Mouse (Mus musculus) midbrain, embryonic 11.5 days (tissue): ENCODE measurements around the gene Zfp113. TPM values are rescaled to one million over a fixed set of nuclear protein-coding genes. Genes with fewer than 3 reads are reported as not detected.
"Not testable (repeated sequence)": the region's sequence is repeated elsewhere in the genome, so short reads cannot be mapped to it uniquely, and the experiment has no call there.

Experiments
- ATAC-seq: fragments of 200-750 bp; cut with Nextera tagmentation; 2 replicates; pipeline ENCODE4 v1.8.0; 2017; ENCODE audit warnings: moderate TSS enrichment, moderate library complexity; ENCODE audit not compliant: low FRiP score
- DNase-seq: peaks from one replicate; pipeline ENCODE4 v3.0.0; 2015; ENCODE audit warnings: low spot score; ENCODE audit errors: missing footprints
- H3K27ac ChIP-seq: fragments of 300-500 bp; sonication (generic); 2 replicates; pipeline ENCODE4 v1.5.1; 2014; ENCODE audit warnings: low read depth, low read length
- H3K27me3 ChIP-seq: fragments of 300-500 bp; sonication (generic); 2 replicates; pipeline ENCODE4 v1.6.1; 2014; ENCODE audit warnings: mild to moderate bottlenecking, low read length, moderate library complexity, mixed read lengths; ENCODE audit not compliant: control insufficient read depth, insufficient read depth
- H3K36me3 ChIP-seq: fragments of 300-500 bp; sonication (generic); 2 replicates; pipeline ENCODE4 v1.6.1; 2014; ENCODE audit warnings: mild to moderate bottlenecking, low read length, moderate library complexity, mixed read lengths; ENCODE audit not compliant: control insufficient read depth, insufficient read depth
- H3K4me1 ChIP-seq: fragments of 300-500 bp; sonication (generic); 2 replicates; pipeline ENCODE4 v1.6.1; 2014; ENCODE audit warnings: low read length; ENCODE audit not compliant: control insufficient read depth, insufficient read depth
- H3K4me2 ChIP-seq: fragments of 300-500 bp; sonication (generic); 2 replicates; pipeline ENCODE4 v1.6.1; 2014; ENCODE audit warnings: mild to moderate bottlenecking, moderate library complexity
- H3K4me3 ChIP-seq: fragments of 300-500 bp; sonication (generic); 2 replicates; pipeline ENCODE4 v1.5.1; 2014; ENCODE audit warnings: low read depth, low read length
- H3K9ac ChIP-seq: fragments of 300-500 bp; sonication (generic); 2 replicates; pipeline ENCODE4 v1.6.1; 2014; ENCODE audit warnings: low read length
- H3K9me3 ChIP-seq: fragments of 300-500 bp; sonication (generic); 2 replicates; pipeline ENCODE4 v1.6.1; 2016; ENCODE audit warnings: low read length; ENCODE audit not compliant: control insufficient read depth
- WGBS: fragments of 180-500 bp; shearing (Covaris S2); extraction: QIAGEN DNeasy Blood & Tissue Kit; methylation state at CpG from one replicate; pipeline ENCODE4 v1.1.7; 2014; 5-methylcytosine and 5-hydroxymethylcytosine counted together
- microRNA counts: library from miRNA; unstranded; fragments of <30 nt; microRNA quantifications from one replicate; lab custom pipeline; 2015
- microRNA-seq: library from miRNA; unstranded; fragments of <30 nt; microRNA quantifications from one replicate; pipeline ENCODE4, GENCODE M21; 2017
- polyA plus RNA-seq: library from polyadenylated mRNA; unstranded; fragments of >200 nt; fragmentation: Nextera tagmentation; extraction: Ambion mirVana; gene quantifications from 2 replicates; pipeline ENCODE4 v1.2.1, GENCODE M21; 2014

Gene Zfp113
- polyA plus RNA-seq, 1 experiment from 2014 or later: 27.4 TPM

DNA sequence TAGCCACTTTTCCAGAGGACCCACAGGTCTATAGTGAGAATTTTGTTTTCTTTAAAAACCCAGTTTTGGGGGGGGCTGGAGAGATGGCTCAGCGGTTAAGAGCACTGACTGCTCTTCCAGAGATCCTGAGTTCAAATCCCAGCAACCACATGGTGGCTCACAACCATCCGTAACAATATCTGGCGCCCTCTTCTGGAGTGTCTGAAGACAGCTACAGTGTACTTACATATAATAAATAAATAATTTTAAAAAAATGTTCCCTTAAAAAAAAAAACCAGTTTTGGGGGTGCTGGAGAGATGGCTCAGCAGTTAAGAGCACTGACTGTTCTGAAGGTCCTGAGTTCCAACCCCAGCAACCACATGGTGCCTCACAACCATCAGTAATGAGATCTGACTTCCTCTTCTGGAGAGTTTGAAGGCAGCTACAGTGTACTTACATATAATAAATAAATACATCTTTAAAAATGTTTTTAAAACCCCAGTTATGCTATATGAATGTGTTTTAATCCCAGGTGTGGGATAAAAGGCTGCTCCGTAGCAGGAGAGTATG is 45.6 kb downstream of the Zfp113 start:
- not testable (repeated sequence) for H3K9ac ChIP-seq, H3K27ac ChIP-seq, H3K4me2 ChIP-seq, H3K36me3 ChIP-seq, DNase-seq, H3K27me3 ChIP-seq, ATAC-seq, H3K9me3 ChIP-seq, H3K4me3 ChIP-seq, H3K4me1 ChIP-seq
- WGBS: 55% methylated on average over 3 of the region's 4 CpGs

DNA sequence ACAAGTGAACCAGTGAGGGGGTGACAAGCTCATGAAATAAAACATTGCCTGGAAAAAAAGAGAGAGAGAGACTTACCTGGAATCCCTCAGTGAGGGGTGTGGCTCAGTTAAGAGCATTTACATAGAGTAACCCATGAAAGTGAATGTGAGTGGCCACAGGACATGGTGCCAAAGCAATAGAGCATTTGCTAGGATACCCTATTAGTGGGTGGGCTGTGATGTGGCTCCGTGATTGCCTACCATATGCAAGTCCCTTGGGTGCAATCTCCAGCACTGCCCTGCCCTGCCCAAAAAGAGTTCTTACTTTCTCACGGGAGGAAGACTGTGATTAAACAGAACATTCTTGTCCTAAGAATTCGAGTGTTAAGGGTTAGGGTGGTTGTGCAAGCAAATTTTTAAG is 48.4 kb downstream of the Zfp113 start:
- no peak overlapping the region for H3K27ac ChIP-seq
- H3K27me3 ChIP-seq: no peaks in the 10 kb centered on the region
- H3K4me2 ChIP-seq: no peak overlapping the region
- 61% methylated on average over 3 of the region's 3 CpGs for WGBS
- ATAC-seq (no peak), DNase-seq (no peak)
- no peaks in the 10 kb centered on the region for H3K4me1 ChIP-seq
- H3K36me3 ChIP-seq: peaks cover 10% of the 10 kb centered on the region
- H3K4me3 ChIP-seq: no peak overlapping the region
- no peak overlapping the region for H3K9ac ChIP-seq
- H3K9me3 ChIP-seq: no peaks in the 10 kb centered on the region

DNA sequence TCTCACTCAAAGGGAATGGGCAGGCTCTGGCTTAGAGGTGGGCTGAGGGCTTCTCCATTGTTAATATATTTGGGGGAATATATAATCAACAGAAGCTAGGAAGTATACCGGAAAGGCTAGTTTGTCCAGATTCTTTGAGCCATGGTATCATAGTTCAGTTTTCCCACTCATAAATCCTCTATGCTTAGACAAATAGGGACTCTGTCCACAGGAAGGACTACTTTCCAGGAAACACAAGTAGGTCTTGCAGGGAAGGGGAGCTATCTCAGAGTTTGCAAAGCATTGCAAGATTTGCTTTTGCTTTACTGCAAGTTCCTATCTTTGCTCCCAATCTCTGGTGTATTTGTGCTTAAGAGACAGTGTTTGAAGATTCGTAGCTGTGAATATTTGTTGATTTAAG is 50.6 kb downstream of the Zfp113 start:
- no peaks in the 10 kb centered on the region for H3K27me3 ChIP-seq
- H3K27ac ChIP-seq: no peak overlapping the region
- no peaks in the 10 kb centered on the region for H3K9me3 ChIP-seq
- H3K9ac ChIP-seq: no peak overlapping the region
- no peak for ATAC-seq
- no peak for DNase-seq
- H3K4me3 ChIP-seq: no peak overlapping the region
- peaks cover 21% of the 10 kb centered on the region for H3K36me3 ChIP-seq
- H3K4me1 ChIP-seq: no peaks in the 10 kb centered on the region
- WGBS: 87% methylated on average over 2 of the region's 2 CpGs
- H3K4me2 ChIP-seq: no peak overlapping the region

DNA sequence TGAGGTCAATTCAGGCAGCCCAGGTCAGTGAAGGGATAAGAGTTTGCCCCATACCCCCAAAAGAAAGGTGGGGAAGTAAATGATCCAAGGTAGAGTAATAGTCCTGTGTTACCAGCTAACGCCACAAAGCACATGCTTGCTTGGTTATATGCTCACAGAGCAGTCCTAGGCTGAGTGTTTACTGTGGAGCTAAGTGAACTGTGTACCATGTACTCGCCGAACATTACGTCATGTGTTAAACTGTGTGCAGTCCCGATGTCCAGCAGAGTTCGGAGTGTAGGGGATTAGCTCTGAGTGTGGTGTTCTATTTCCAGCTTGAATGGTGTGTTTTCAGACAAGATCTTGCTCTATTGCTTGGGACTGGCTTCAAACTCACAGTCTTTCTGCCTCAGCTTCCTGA is 61.1 kb downstream of the Zfp113 start:
- DNase-seq (peak; percentile 65), ATAC-seq (no peak)
- Histone ChIP-seq H3K4me2 (no peak overlapping the region), H3K9me3 (no peaks in the 10 kb centered on the region), H3K27ac (no peak overlapping the region), H3K27me3 (no peaks in the 10 kb centered on the region), H3K4me1 (no peaks in the 10 kb centered on the region), H3K9ac (no peak overlapping the region), H3K4me3 (no peak overlapping the region), H3K36me3 (peaks cover 41% of the 10 kb centered on the region)
- WGBS: 95% methylated on average over 6 of the region's 6 CpGs

DNA sequence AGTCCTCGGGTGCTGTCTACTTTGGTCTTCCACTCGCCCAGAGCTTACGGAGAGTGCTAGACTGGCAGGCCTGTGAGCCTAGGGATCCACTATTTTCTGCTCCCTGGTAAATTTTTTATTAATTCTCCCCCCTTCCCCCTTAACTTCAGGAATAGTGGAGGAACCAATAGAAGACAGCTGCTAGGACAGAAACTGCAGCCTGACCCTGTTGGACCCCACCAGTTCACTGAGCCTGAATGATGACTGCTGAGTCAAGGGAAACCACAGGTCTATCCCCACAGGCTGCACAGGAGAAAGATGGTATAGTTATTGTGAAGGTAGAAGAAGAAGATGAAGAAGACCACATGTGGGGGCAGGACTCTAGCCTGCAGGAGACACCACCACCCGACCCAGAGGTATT is 62.8 kb downstream of the Zfp113 start:
- peaks cover 26% of the 10 kb centered on the region for H3K36me3 ChIP-seq
- no peak overlapping the region for H3K4me2 ChIP-seq
- no peak overlapping the region for H3K27ac ChIP-seq
- no peaks in the 10 kb centered on the region for H3K27me3 ChIP-seq
- ATAC-seq (no peak), DNase-seq (no peak)
- H3K9ac ChIP-seq: no peak overlapping the region
- H3K4me3 ChIP-seq: no peak overlapping the region
- no peaks in the 10 kb centered on the region for H3K9me3 ChIP-seq
- WGBS: 94% methylated on average over 4 of the region's 4 CpGs
- H3K4me1 ChIP-seq: no peaks in the 10 kb centered on the region

DNA sequence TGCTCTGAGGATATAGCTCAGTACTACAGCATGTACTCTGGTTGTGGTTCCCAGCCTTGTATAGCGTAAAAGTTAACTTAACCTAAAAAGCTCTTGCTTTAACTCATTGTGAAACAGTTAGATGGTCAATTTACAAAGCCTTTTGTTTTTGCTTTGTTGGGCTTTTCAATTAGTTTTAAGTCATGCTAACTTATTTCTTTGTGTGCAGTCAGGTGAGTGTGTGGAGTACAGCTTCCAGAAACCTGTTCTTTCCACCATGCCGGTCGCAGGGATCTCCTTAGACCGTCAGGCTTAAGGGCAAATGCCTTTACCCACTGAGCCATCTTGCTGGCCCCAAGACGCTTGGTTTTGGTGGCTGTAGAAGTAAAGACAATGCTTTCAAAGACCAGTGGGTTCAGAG is 64.8 kb downstream of the Zfp113 start:
- peaks cover 15% of the 10 kb centered on the region for H3K36me3 ChIP-seq
- H3K4me2 ChIP-seq: no peak overlapping the region
- ATAC-seq (no peak), DNase-seq (no peak)
- H3K9ac ChIP-seq: no peak overlapping the region
- H3K9me3 ChIP-seq: no peaks in the 10 kb centered on the region
- H3K4me3 ChIP-seq: no peak overlapping the region
- no peaks in the 10 kb centered on the region for H3K4me1 ChIP-seq
- H3K27ac ChIP-seq: no peak overlapping the region
- no peaks in the 10 kb centered on the region for H3K27me3 ChIP-seq
- 95% methylated on average over 5 of the region's 5 CpGs for WGBS

DNA sequence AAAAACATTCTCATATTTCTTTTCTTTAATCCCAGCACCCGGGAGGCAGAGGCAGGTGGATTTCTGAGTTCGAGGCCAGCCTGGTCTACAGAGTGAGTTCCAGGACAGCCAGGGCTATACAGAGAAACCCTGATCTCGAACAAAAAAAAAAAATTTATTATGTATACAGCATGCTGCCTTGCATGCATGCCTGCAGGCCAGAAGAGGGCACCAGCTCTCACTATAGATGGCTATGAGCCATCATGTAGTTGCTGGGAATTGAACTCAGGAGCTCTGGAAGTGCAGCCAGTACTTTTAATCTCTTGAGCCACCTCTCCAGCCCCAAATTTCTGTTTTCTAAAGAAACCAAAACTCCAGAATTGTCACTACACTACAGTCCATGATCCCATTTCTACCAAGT is 65.3 kb downstream of the Zfp113 start:
- Histone ChIP-seq H3K4me2 (no peak overlapping the region), H3K36me3 (peaks cover 12% of the 10 kb centered on the region; the same call in 1 of the 2 replicates), H3K4me1 (no peaks in the 10 kb centered on the region), H3K9me3 (no peaks in the 10 kb centered on the region), H3K9ac (no peak overlapping the region), H3K4me3 (no peak overlapping the region), H3K27me3 (no peaks in the 10 kb centered on the region), H3K27ac (no peak overlapping the region)
- DNase-seq: peak; percentile 74
- ATAC-seq: no peak
- WGBS: 84% methylated on average over 3 of the region's 3 CpGs

MicroRNAs within 50 kb of the gene (microRNA counts, 519-probe panel; counts per million panel counts)
- 6,691 counts per million, percentile 88 among the panel's probes with 10 or more counts for microRNA mmu-miR-106b (lab: Ali Mortazavi, UCI)
- 7,392 counts per million, percentile 95 among the panel's probes with 10 or more counts for microRNA mmu-miR-25 (lab: Ali Mortazavi, UCI)
- microRNA mmu-miR-93 (lab: Ali Mortazavi, UCI): 6,744 counts per million, percentile 90 among the panel's probes with 10 or more counts

Small RNA genes within 50 kb of the gene (microRNA-seq; reads per million reads assigned to microRNA genes)
- gene Mir106b (18,908 reads per million, percentile 98 among the genes with 10 or more reads in this experiment), gene Mir25 (1,103 reads per million, percentile 78 among the genes with 10 or more reads in this experiment), gene Mir93 (19,081 reads per million, percentile 98 among the genes with 10 or more reads in this experiment)

Other genes starting within 250 kb of the Zfp113 start
- not detected in 2 replicates for gene Cyp3a13, start 234.1 kb downstream of the Zfp113 start, polyA plus RNA-seq
- gene Gjc3, start 192.6 kb downstream of the Zfp113 start, polyA plus RNA-seq: not detected in 2 replicates
- gene Azgp1, start 174.2 kb downstream of the Zfp113 start, polyA plus RNA-seq: not detected in 2 replicates
- gene Smok3a, start 134.5 kb downstream of the Zfp113 start, polyA plus RNA-seq: not detected in 2 replicates
- gene Smok3b, start 134.3 kb downstream of the Zfp113 start, polyA plus RNA-seq: not detected in 2 replicates
- not detected in 2 replicates for gene Smok3c, start 102.5 kb downstream of the Zfp113 start, polyA plus RNA-seq
- 39.1 and 45.0 TPM in 2 replicates for gene Zkscan1, start 70.7 kb downstream of the Zfp113 start, polyA plus RNA-seq
- gene Zscan21, start 38.8 kb downstream of the Zfp113 start, polyA plus RNA-seq: 113 and 122 TPM in 2 replicates
- gene Cops6, start 5.3 kb upstream of the Zfp113 start, polyA plus RNA-seq: 262 and 293 TPM in 2 replicates
- gene Ap4m1, start 16.3 kb upstream of the Zfp113 start, polyA plus RNA-seq: 15.2 and 17.3 TPM in 2 replicates
- gene Mcm7, start 16.7 kb upstream of the Zfp113 start, polyA plus RNA-seq: 303 and 320 TPM in 2 replicates
- 123 and 133 TPM in 2 replicates for gene Taf6, start 31.7 kb upstream of the Zfp113 start, polyA plus RNA-seq
- gene Cnpy4, start 31.7 kb upstream of the Zfp113 start, polyA plus RNA-seq: 51.8 and 53.3 TPM in 2 replicates
- 10.0 and 10.8 TPM in 2 replicates for gene Mblac1, start 38.6 kb upstream of the Zfp113 start, polyA plus RNA-seq
- not detected in 2 replicates for gene Nxpe5, start 70.2 kb upstream of the Zfp113 start, polyA plus RNA-seq
- gene Lamtor4, start 99.7 kb upstream of the Zfp113 start, polyA plus RNA-seq: 44.1 and 47.8 TPM in 2 replicates
- 5.0 and 5.2 TPM in 2 replicates for gene BC037034, start 108.3 kb upstream of the Zfp113 start, polyA plus RNA-seq
- 4.6 and 5.5 TPM in 2 replicates for gene Gal3st4, start 117.1 kb upstream of the Zfp113 start, polyA plus RNA-seq
- gene Gm43720, start 124.2 kb upstream of the Zfp113 start, polyA plus RNA-seq: 0.14 and 0.20 TPM in 2 replicates
- 15.5 and 16.5 TPM in 2 replicates for gene Gpc2, start 124.3 kb upstream of the Zfp113 start, polyA plus RNA-seq
- gene Stag3, start 124.5 kb upstream of the Zfp113 start, polyA plus RNA-seq: 2.2 and 4.1 TPM in 2 replicates
- gene Pvrig, start 186.2 kb upstream of the Zfp113 start, polyA plus RNA-seq: not detected in 2 replicates